Mouse (Mus musculus) hindbrain, embryonic 10.5 days (tissue): ENCODE data around the gene Gm45785. TPM values are rescaled to one million over a fixed set of nuclear protein-coding genes. Genes with fewer than 3 reads are reported as not detected.

Source experiments
- DNase-seq: peaks from one replicate; pipeline ENCODE4 v3.0.0-alpha.2; 2017; ENCODE audit warnings: low spot score
- H3K27ac ChIP-seq: fragments of 300-500 bp; sonication (generic); 2 replicates; pipeline ENCODE4 v1.5.1; 2016; ENCODE audit warnings: mild to moderate bottlenecking, moderate library complexity
- H3K27me3 ChIP-seq: fragments of 300-500 bp; sonication (generic); 2 replicates; pipeline ENCODE4 v1.6.1; 2016; ENCODE audit warnings: mild to moderate bottlenecking; ENCODE audit not compliant: poor library complexity, insufficient read depth, severe bottlenecking
- H3K36me3 ChIP-seq: fragments of 300-500 bp; sonication (generic); 2 replicates; pipeline ENCODE4 v1.6.1; 2016; ENCODE audit warnings: mild to moderate bottlenecking, moderate library complexity
- H3K4me1 ChIP-seq: fragments of 300-500 bp; sonication (generic); replicated peaks from 2 replicates; pipeline ENCODE4 v1.6.1; 2016; ENCODE audit warnings: mild to moderate bottlenecking
- H3K4me3 ChIP-seq: fragments of 300-500 bp; sonication (generic); 2 replicates; pipeline ENCODE4 v1.5.1; 2016; ENCODE audit warnings: mild to moderate bottlenecking, moderate library complexity
- H3K9me3 ChIP-seq: fragments of 300-500 bp; sonication (generic); 2 replicates; pipeline ENCODE4 v1.6.1; 2016; ENCODE audit warnings: mild to moderate bottlenecking, moderate library complexity
- WGBS: fragments of 180-500 bp; shearing (Covaris S2); methylation state at CpG from one replicate; pipeline ENCODE4 v1.1.7; 2016; 5-methylcytosine and 5-hydroxymethylcytosine counted together
- polyA plus RNA-seq: library from polyadenylated mRNA; unstranded; fragments of >200 nt; fragmentation: Nextera tagmentation; extraction: Ambion mirVana; gene quantifications from 2 replicates; pipeline ENCODE4 v1.2.1, GENCODE M21; 2016

Gene Gm45785
- polyA plus RNA-seq, 1 experiment from 2014 or later, result not detected

DNA sequence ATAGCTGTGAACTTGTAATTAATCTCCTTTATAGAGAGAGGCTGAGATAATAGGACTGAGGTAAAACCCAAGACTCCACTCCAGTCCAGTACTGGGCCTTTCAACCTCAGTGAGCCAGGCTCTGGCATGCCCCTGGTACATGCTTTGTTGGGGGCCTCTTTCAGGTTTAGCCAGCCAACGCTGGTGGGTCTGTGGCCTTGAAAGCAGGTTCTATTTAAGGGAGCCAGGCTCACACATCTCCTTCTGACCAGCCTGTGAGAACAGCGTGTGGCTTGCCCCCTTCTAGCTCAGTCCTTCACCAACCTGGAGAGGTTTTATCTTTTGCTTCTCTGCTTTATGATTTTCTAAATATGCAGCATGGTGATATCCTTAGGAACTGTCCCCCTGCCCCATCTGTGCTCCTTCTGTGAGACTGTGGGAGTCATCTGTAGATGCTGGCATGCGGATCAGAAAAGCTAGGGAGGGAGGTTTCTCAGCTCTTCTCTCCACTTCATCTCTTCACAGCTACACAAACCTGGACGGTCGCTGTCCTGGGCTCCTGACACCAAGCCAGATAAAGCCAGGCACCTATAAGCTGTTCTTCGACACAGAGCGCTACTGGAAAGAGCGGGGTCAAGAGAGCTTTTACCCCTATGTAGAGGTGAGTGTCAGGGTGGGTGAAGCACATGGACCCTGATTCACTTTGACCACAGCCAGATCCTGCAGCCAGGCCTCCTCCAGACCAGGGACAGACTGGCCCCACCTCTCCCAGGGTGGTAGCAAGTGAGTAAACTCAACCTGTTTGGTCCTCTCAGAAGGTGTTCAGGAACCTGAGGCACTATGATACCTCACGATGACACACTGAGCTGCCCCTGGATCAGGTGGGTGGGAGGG is 19.7 kb downstream of the Gm45785 start:
- Histone ChIP-seq H3K27ac (no peak overlapping the region), H3K36me3 (no peaks in the 10 kb centered on the region), H3K27me3 (peaks cover 29% of the 10 kb centered on the region), H3K9me3 (no peaks in the 10 kb centered on the region), H3K4me3 (no peak overlapping the region), H3K4me1 (peaks cover 4% of the 10 kb centered on the region; the same call in 1 of the 2 replicates)
- DNase-seq, result no peak
- WGBS, result 88% methylated on average over 9 of the region's 9 CpGs

GRCm38 (mm10) chr7:140835758-140836087 is 20.4 kb downstream of the Gm45785 start:
- no peaks in the 10 kb centered on the region for H3K36me3 ChIP-seq
- 0 out of 2 replicates have a peak, but pooled peaks cover 4% of the 10 kb centered on the region for H3K4me1 ChIP-seq
- WGBS, result 76% methylated on average over 2 of the region's 2 CpGs
- peaks cover 21% of the 10 kb centered on the region for H3K27me3 ChIP-seq
- no peak overlapping the region for H3K4me3 ChIP-seq
- H3K9me3 ChIP-seq, result no peaks in the 10 kb centered on the region
- 0 out of 2 replicates have a peak overlapping the region, but pooled peaks have one; percentile 36 for H3K27ac ChIP-seq
- DNase-seq, result no peak

DNA sequence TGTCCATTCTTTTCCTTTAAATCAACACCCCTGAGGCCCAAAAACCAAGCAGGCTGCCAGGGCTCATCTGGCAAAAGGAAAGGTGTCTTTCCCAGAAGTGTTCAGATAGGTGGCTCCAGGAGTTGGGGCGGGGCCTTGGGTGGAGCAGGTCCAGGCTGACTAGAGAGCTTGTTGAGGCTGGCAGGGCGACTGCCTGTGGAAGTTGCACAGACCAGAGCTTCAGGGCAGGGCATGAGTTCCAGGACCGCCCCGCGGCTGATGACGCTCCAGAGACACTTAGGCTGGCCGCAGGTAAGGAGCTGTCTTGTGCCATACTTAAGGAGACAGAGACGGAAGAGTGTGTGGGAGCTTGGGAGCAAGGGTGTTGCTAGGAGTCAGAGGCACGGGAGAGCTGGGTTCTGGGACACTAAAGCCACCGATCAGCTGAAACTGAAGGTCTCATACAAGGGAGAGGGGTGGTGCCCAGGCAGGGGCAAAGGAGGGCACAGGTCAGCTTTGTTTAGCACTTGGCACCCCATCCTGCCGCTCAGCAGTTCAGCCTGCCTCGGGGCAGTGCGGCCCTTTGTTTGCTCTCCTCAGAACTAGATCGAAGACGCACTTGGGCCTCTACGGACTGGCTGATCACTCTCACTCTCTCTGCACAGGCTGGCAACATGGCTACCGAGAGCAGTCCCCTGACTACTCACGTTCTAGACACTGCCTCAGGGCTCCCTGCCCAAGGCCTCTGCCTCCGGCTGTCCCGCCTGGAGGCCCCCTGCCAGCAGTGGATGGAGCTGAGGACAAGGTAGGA is 21.0 kb downstream of the Gm45785 start, which contains the start of gene Urah:
Gene Urah, plus strand, starts transcription at position 51 of the 790 bp plus-strand sequence.
- no peak for DNase-seq
- H3K27me3 ChIP-seq, result peaks cover 16% of the 10 kb centered on the region; the same call in 1 of the 2 replicates
- WGBS, result 49% methylated on average over 20 of the region's 20 CpGs
- H3K27ac ChIP-seq, result 0 out of 2 replicates have a peak within 1 kb of the TSS, but pooled peaks have one; percentile 36
- H3K4me3 ChIP-seq, result no peak within 1 kb of the TSS
- H3K9me3 ChIP-seq, result no peaks in the 10 kb centered on the region
- 0 out of 2 replicates have a peak, but pooled peaks cover 4% of the 10 kb centered on the region for H3K4me1 ChIP-seq
- no peaks in the 10 kb centered on the region for H3K36me3 ChIP-seq

GRCm38 (mm10) chr7:140833341-140833740 is 22.8 kb downstream of the Gm45785 start:
- WGBS, result 86% methylated on average over 4 of the region's 4 CpGs
- Histone ChIP-seq H3K4me3 (no peak overlapping the region), H3K9me3 (no peaks in the 10 kb centered on the region), H3K36me3 (no peaks in the 10 kb centered on the region), H3K4me1 (0 out of 2 replicates have a peak, but pooled peaks cover 4% of the 10 kb centered on the region), H3K27ac (no peak overlapping the region), H3K27me3 (0 out of 2 replicates have a peak, but pooled peaks cover 7% of the 10 kb centered on the region)
- DNase-seq, result no peak

DNA sequence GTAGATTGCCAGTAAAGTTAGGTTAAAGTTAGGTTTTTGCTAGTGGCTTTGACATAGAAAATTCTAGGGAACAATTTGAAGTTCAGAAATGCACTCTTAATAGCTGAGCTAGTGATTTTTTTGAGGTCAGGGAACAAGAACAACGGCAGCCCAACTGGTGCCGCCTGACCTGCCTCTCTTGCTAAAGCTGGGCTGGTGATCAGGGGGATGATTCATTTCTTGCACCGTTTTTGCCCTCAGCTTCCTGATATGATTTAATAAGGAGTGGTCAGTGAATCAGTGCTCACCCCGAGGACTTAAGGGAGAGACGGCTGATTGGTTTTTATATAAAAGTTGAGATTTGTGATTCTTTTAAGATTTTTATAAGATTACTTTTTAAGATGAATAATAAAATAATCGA is 24.7 kb downstream of the Gm45785 start:
- DNase-seq, result no peak
- no peak overlapping the region for H3K27ac ChIP-seq
- no peaks in the 10 kb centered on the region for H3K36me3 ChIP-seq
- 74% methylated on average over 6 of the region's 6 CpGs for WGBS
- H3K27me3 ChIP-seq, result 0 out of 2 replicates have a peak, but pooled peaks cover 8% of the 10 kb centered on the region
- H3K4me3 ChIP-seq, result no peak overlapping the region
- H3K4me1 ChIP-seq, result 0 out of 2 replicates have a peak, but pooled peaks cover 4% of the 10 kb centered on the region
- no peaks in the 10 kb centered on the region for H3K9me3 ChIP-seq

GRCm38 (mm10) chr7:140828171-140828881 is 27.8 kb downstream of the Gm45785 start:
- H3K4me3 ChIP-seq, result no peak overlapping the region
- 0 out of 2 replicates have a peak, but pooled peaks cover 2% of the 10 kb centered on the region for H3K27me3 ChIP-seq
- no peak overlapping the region for H3K27ac ChIP-seq
- DNase-seq, result no peak
- WGBS, result 39% methylated on average over 8 of the region's 8 CpGs
- no peaks in the 10 kb centered on the region for H3K4me1 ChIP-seq
- H3K9me3 ChIP-seq, result no peaks in the 10 kb centered on the region
- H3K36me3 ChIP-seq, result no peaks in the 10 kb centered on the region

DNA sequence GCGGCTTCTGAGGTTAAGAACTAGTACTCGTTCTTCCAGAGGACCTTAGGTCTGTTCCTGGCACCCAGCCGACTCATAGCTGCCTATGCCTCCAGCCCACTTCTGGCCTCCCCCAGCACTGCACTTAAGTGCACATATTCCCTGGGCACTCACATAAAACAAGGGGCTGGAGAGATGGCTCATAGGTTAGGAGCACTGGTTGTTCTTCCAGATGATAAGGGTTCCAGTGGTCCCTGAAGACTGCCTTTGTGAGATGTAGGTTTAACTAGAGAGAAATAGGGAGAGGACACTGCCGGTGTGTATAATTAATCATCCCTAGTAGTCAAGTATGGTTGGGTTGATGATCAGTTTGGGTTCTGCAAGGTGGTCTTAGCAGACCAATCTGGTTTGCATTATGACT is 33.4 kb downstream of the Gm45785 start:
- 92% methylated on average over 4 of the region's 4 CpGs for WGBS
- H3K36me3 ChIP-seq, result no peaks in the 10 kb centered on the region
- DNase-seq, result no peak
- no peak overlapping the region for H3K27ac ChIP-seq
- no peaks in the 10 kb centered on the region for H3K9me3 ChIP-seq
- peaks cover 9% of the 10 kb centered on the region; the same call in 1 of the 2 replicates for H3K4me1 ChIP-seq
- no peak overlapping the region for H3K4me3 ChIP-seq
- 0 out of 2 replicates have a peak, but pooled peaks cover 2% of the 10 kb centered on the region for H3K27me3 ChIP-seq

DNA sequence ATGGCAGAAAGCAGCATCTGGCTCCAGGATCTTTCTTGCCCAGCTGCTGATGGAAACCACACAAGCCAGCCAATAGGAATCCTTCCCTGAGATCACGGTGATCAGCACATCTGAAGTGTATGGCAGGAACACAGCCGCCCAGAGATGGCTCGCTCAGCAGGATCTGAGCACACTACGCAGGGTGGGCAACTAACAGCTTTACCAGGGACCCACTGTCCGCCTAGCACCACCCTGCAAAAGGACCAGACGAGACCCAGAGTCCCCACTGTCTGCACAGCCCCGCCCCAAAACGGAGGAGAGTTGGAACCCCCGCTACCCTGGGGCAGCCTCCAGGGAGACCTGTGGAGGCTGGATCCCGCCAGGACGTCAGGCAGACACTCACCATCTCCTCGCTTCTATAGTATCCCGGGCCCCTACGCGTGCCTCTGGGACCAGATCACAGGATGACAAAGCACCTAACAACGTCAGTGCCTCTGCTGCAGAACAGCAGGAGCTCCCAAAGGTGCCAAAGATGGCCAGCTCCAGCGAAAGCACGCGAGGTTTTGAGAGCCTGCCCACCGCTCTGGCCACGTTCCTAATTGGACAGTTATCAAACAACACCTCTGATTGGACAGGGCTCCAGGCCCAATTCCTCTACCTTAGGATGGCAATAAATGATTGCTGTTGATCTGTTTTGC is 34.3 kb downstream of the Gm45785 start, which contains the start of gene Zfp941:
Gene Zfp941, minus strand, starts transcription at position 526 of the 677 bp plus-strand sequence.
- no peaks in the 10 kb centered on the region for H3K36me3 ChIP-seq
- no peaks in the 10 kb centered on the region for H3K9me3 ChIP-seq
- 1% methylated on average over 21 of the region's 21 CpGs for WGBS
- H3K4me3 ChIP-seq, result peak within 1 kb of the TSS; percentile 64
- H3K4me1 ChIP-seq, result peaks cover 9% of the 10 kb centered on the region; the same call in 1 of the 2 replicates
- peak within 1 kb of the TSS; percentile 82 for H3K27ac ChIP-seq
- peak; percentile 70 for DNase-seq
- H3K27me3 ChIP-seq, result 0 out of 2 replicates have a peak, but pooled peaks cover 2% of the 10 kb centered on the region

DNA sequence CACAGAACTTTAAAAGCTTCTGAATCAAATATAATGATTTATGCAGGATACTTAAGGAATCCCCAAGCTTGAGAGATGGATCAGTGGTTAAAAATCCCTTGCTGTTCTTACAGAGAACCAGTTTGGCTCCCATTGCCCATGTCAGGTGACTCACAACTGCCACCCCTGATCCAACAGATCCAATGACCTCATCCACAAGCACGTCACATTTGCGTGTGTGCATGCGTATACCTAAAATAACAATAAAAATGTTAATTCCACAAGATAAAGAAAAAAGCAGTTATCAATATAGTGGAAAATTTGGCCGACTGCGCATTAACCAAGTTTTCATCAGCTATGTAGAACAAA is 34.9 kb downstream of the Gm45785 start:
- no peaks in the 10 kb centered on the region for H3K27me3 ChIP-seq
- no peaks in the 10 kb centered on the region for H3K36me3 ChIP-seq
- no peak for DNase-seq
- WGBS, result 50% methylated on average over 5 of the region's 5 CpGs
- H3K4me3 ChIP-seq, result peak overlapping the region; percentile 64
- no peak overlapping the region for H3K27ac ChIP-seq
- H3K9me3 ChIP-seq, result no peaks in the 10 kb centered on the region
- peaks cover 9% of the 10 kb centered on the region; the same call in 1 of the 2 replicates for H3K4me1 ChIP-seq

DNA sequence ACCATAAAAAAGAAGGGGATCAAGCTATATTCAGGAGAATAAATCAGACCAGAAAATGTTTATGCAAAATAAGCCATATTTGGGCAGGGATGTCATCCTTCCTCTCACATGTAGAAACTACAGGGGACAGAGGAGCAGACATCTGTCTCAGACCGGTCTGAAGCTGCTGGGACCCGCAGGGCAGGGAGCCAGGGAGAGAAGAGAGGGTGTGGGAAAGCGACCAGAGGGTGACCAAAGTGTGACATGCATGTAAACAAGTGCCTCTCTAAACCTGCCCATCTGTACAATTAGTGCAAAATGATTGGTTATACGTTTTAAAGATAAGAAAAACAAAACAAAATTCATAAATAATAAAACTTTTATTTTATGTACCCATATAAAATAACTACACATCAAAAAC is 36.0 kb downstream of the Gm45785 start:
- WGBS, result 75% methylated on average over 4 of the region's 4 CpGs
- DNase-seq, result no peak
- Histone ChIP-seq H3K27ac (no peak overlapping the region), H3K27me3 (no peaks in the 10 kb centered on the region), H3K4me3 (no peak overlapping the region), H3K4me1 (peaks cover 9% of the 10 kb centered on the region; the same call in 1 of the 2 replicates), H3K36me3 (no peaks in the 10 kb centered on the region), H3K9me3 (no peaks in the 10 kb centered on the region)

DNA sequence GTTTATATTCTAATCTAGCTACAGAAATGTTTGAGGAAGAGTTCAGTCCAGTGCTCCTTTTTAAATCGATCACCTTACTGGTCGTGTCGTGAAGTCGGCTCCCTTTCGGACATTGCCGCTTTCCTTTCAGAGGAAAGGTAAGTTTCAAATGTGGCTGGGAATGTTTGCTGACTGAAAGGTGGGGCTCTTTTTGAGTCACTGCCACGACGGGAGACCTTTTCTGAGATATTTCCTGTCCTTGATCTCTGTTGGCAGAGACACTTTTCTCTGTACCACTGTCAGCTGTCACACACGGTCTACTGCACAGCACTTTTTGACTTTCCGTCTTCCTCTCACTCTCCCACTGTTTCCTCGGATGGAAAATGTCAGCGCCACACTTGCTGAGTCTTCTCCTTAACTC is 43.3 kb downstream of the Gm45785 start:
- no peaks in the 10 kb centered on the region for H3K4me1 ChIP-seq

DNA sequence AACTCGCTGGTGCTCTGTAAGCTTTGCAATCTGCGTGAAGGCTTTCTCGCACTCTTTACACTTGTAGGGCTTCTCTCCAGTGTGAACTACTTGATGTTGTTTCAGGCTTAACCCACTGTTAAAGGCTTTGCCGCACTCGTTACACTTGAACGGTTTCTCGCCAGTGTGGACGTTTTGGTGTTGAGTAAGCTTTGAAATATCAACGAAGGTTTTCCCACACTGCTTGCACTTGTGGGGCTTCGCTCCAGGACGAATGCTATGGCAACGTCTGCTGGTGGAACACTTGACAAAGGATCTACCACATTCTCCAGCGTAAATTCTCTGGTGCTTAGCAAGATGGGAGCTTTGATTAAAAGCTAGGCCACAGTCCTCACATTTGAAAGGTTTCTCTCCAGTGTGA is 44.4 kb downstream of the Gm45785 start:
- Histone ChIP-seq H3K4me1 (no peaks in the 10 kb centered on the region), H3K27ac (no peak overlapping the region), H3K36me3 (peaks cover 29% of the 10 kb centered on the region), H3K9me3 (no peaks in the 10 kb centered on the region), H3K27me3 (no peaks in the 10 kb centered on the region), H3K4me3 (no peak overlapping the region)
- DNase-seq, result no peak
- WGBS, result 88% methylated on average over 13 of the region's 13 CpGs

More for the DNA sequence above, 43.3 kb downstream of the Gm45785 start:
- no peaks in the 10 kb centered on the region for H3K9me3 ChIP-seq
- H3K27me3 ChIP-seq, result no peaks in the 10 kb centered on the region
- 89% methylated on average over 12 of the region's 12 CpGs for WGBS
- DNase-seq, result no peak
- H3K36me3 ChIP-seq, result peaks cover 29% of the 10 kb centered on the region
- no peak overlapping the region for H3K4me3 ChIP-seq
- H3K27ac ChIP-seq, result no peak overlapping the region
